ENCODE assay signal across 29 mouse cellular contexts in genomic region chr17:65625563-65625962, GRCm38 (mm10). TPM values are rescaled to one million over a fixed set of nuclear protein-coding genes. Genes with fewer than 3 reads are reported as not detected.
DNase-seq lines count a peak whose midpoint lies in the region; ATAC-seq and TF ChIP-seq lines count a peak whose summit lies in the region.
"Had no signal": no experiment of that assay in that cellular context is flagged by ENCODE, and none has a peak within 500 bp of the region (broad histone marks: within the 10 kb centered on the region; RNA-seq: fewer than 3 reads in every experiment).

No protein-coding gene starts in this region.

- no peaks in the 10 kb centered on the region for H3K27me3 ChIP-seq in heart, embryonic 10.5 days (ENCODE audit: insufficient read depth, poor library complexity, severe bottlenecking)
- no peaks in the 10 kb centered on the region for H3K27me3 ChIP-seq in thymus, adult 2 months (ENCODE audit: control insufficient read depth, insufficient read depth, low read length)
- H3K27me3 ChIP-seq: CH12.LX; embryonic facial prominence, embryonic 13.5 days; embryonic facial prominence, embryonic 15.5 days; forebrain, embryonic 12.5 days; Patski had no signal

- no peaks in the 10 kb centered on the region for H3K9me3 ChIP-seq in heart, embryonic 10.5 days
- H3K9me3 ChIP-seq: embryonic facial prominence, embryonic 13.5 days; embryonic facial prominence, embryonic 15.5 days; forebrain, embryonic 12.5 days; G1E had no signal

- DNase-seq in frontal cortex, postnatal 14 days (ENCODE audit: low spot score in 2 of 2): no peak
- DNase-seq in heart, embryonic 10.5 days (ENCODE audit: low spot score): peak; percentile 24
- no peak for DNase-seq in heart, adult 9 months (ENCODE audit: low spot score in 2 of 2)
- peak; percentile 5 for DNase-seq in thymus, postnatal 4 days
- no peak for DNase-seq in thymus, adult 2 months
- DNase-seq: adrenal gland, adult 8-10 months; adrenal gland, postnatal 14 days; adrenal gland, postnatal 36 days; B cell, adult 2 months; cerebellum, adult 11 months; cerebellum, adult 18-20 months; cerebellum, adult 8-10 months; cerebellum, adult 9-11 months; cerebellum, postnatal 14 days; cerebellum, postnatal 36 days; embryo, embryonic 11 days had no signal

- no peak overlapping the region for H3K27ac ChIP-seq in heart, embryonic 10.5 days
- no peak overlapping the region for H3K27ac ChIP-seq in thymus, adult 2 months (ENCODE audit: control insufficient read depth, insufficient read depth, low read length)
- H3K27ac ChIP-seq: embryonic facial prominence, embryonic 13.5 days; embryonic facial prominence, embryonic 15.5 days; forebrain, embryonic 10.5 days; forebrain, embryonic 12.5 days had no signal

- ATAC-seq in frontal cortex, adult (ENCODE audit: low TSS enrichment): peak; percentile 86
- ATAC-seq: activated CD4-positive, CD25-positive, alpha-beta regulatory T cell, adult 4 months; CD4-positive, CD25-positive, alpha-beta regulatory T cell, adult 4 months; forebrain, embryonic 14.5 days; forebrain, embryonic 16.5 days; Patski had no signal

- WGBS in heart, embryonic 10.5 days: 82% methylated on average over 6 of the region's 6 CpGs
- 82% methylated on average over 6 of the region's 6 CpGs for WGBS in thymus, adult 2 months

- TF ChIP-seq POLR2A in thymus, adult 2 months (IDR thresholded peaks at IDR 0.05; ENCODE audit: control insufficient read depth, extremely low read depth, insufficient read depth, low read length, poor library complexity): no peak

- TF ChIP-seq CTCF in thymus, adult 2 months (IDR thresholded peaks at IDR 0.05; ENCODE audit: borderline replicate concordance, control insufficient read depth, extremely low read depth, insufficient read depth, low read length, poor library complexity): no peak

- H3K4me1 ChIP-seq in heart, embryonic 10.5 days: no peaks in the 10 kb centered on the region
- no peaks in the 10 kb centered on the region for H3K4me1 ChIP-seq in thymus, adult 2 months (replicated peaks; ENCODE audit: control insufficient read depth, insufficient read depth, low read length)
- H3K4me1 ChIP-seq: embryonic facial prominence, embryonic 13.5 days; embryonic facial prominence, embryonic 15.5 days; forebrain, embryonic 10.5 days; forebrain, embryonic 12.5 days had no signal

- no peak overlapping the region for H3K4me3 ChIP-seq in heart, embryonic 10.5 days
- H3K4me3 ChIP-seq in thymus, adult 2 months (ENCODE audit: control insufficient read depth, insufficient read depth, low read length): no peak overlapping the region
- H3K4me3 ChIP-seq: embryonic facial prominence, embryonic 13.5 days; embryonic facial prominence, embryonic 15.5 days; erythroblast, embryonic 14.5 days; forebrain, embryonic 10.5 days; forebrain, embryonic 12.5 days had no signal

- H3K36me3 ChIP-seq in heart, embryonic 10.5 days: no peaks in the 10 kb centered on the region
- no peaks in the 10 kb centered on the region for H3K36me3 ChIP-seq in thymus, adult 2 months (ENCODE audit: control insufficient read depth, insufficient read depth, low read length)
- H3K36me3 ChIP-seq: embryonic facial prominence, embryonic 13.5 days; embryonic facial prominence, embryonic 15.5 days; forebrain, embryonic 10.5 days; forebrain, embryonic 12.5 days; G1E had no signal

RNA-seq across cellular contexts. Expression of gene Vapa, which starts 12.2 kb away (rescaled TPM):
- 153 and 179 TPM in 2 replicates for polyA plus RNA-seq in heart, embryonic 10.5 days (2016; fragmentation: Nextera tagmentation; extraction: Ambion mirVana)
- polyA plus RNA-seq in thymus, adult 2 months (2012; rRNA removed): 32.9 and 58.0 TPM in 2 replicates

RNA-seq across cellular contexts. Expression of gene Txndc2, which starts 16.4 kb away (rescaled TPM):
- polyA plus RNA-seq in heart, embryonic 10.5 days (2016; fragmentation: Nextera tagmentation; extraction: Ambion mirVana): 0.12 TPM in 1 of 2 replicates, not detected in the other
- not detected in 2 replicates for polyA plus RNA-seq in thymus, adult 2 months (2012; rRNA removed)
- polyA plus RNA-seq: activated CD4-positive, CD25-positive, alpha-beta regulatory T cell, adult 4 months; CD4-positive, CD25-positive, alpha-beta regulatory T cell, adult 4 months; embryonic facial prominence, embryonic 13.5 days; erythroblast, embryonic 14.5 days; forebrain, embryonic 10.5 days; G1E; Patski had no signal

Comparison
In these comparisons a context has a peak if more than half of its experiments do, and no peak if none do; other contexts are left out.
1. DNase-seq: peak in heart, embryonic 10.5 days (single experiment) and thymus, postnatal 4 days (single experiment); none in frontal cortex, postnatal 14 days (0 of 2), heart, adult 9 months (0 of 2) and thymus, adult 2 months (single experiment).